Mouse (Mus musculus): ENCODE measurements around the gene Pmis2.

DNA sequence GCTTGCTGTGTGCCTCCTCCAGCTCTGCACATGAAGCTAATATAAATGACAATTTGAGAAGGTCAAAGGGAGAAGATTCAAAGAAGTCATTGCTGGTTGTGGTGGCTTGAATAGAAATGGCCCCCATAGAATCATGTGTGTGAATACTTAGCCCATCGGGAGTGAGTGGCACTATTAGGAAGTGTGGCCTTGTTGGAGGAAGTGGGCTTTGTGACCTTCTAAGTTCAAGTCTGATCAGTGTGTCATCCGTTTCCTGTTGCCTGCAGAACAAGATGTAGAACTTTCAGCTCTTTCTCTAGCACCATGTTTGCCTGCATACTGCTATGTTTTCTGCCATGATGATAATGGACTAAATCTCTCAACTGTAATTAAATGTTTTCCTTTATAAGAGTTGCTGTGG lies 12.0 kb upstream of the Pmis2 start:
- TF ChIP-seq CTCF (IDR thresholded peaks at IDR 0.05; ENCODE audit: borderline replicate concordance, insufficient read depth, low read depth, low read length): no peak
- no peak for TF ChIP-seq POLR2A (IDR thresholded peaks at IDR 0.05; ENCODE audit: borderline replicate concordance, insufficient read depth, low read length)
